In genomic region chr9:51928116-51928515, GRCm38 (mm10) we compare ENCODE assay signal across 11 mouse cellular contexts. TPM values are rescaled to one million over a fixed set of nuclear protein-coding genes. Genes with fewer than 3 reads are reported as not detected.
DNase-seq lines count a peak whose midpoint lies in the region; ATAC-seq lines count a peak whose summit lies in the region.
"Had no signal": no experiment of that assay in that cellular context is flagged by ENCODE, and none has a peak within 500 bp of the region (broad histone marks: within the 10 kb centered on the region; RNA-seq: fewer than 3 reads in every experiment).

No protein-coding gene starts in this region.

- peak; percentile 44; the same call in 1 of the 2 replicates for ATAC-seq in lung, embryonic 15.5 days (ENCODE audit: borderline replicate concordance, extremely low read depth, low FRiP score, low TSS enrichment)
- ATAC-seq in hindbrain, embryonic 16.5 days = no peak
- no peak for ATAC-seq in stomach, embryonic 15.5 days (ENCODE audit: insufficient read depth, low FRiP score, low read depth)
- ATAC-seq in granulocyte monocyte progenitor cell, adult 5-6 weeks (replicated peaks; ENCODE audit: poor library complexity, severe bottlenecking) = no peak

- H3K36me3 ChIP-seq in lung, embryonic 15.5 days = no peaks in the 10 kb centered on the region
- no peaks in the 10 kb centered on the region for H3K36me3 ChIP-seq in hindbrain, embryonic 16.5 days (ENCODE audit: control insufficient read depth, insufficient read depth, low read length)
- no peaks in the 10 kb centered on the region for H3K36me3 ChIP-seq in stomach, embryonic 15.5 days
- H3K36me3 ChIP-seq: neural tube, embryonic 12.5 days had no signal

- 18% methylated on average over 10 of the region's 10 CpGs for WGBS in lung, embryonic 15.5 days
- WGBS in hindbrain, embryonic 16.5 days = 47% methylated on average over 10 of the region's 10 CpGs
- WGBS in stomach, embryonic 15.5 days = 31% methylated on average over 10 of the region's 10 CpGs

- no peak overlapping the region for H3K9ac ChIP-seq in lung, embryonic 15.5 days
- no peak overlapping the region for H3K9ac ChIP-seq in hindbrain, embryonic 16.5 days (ENCODE audit: low read depth, low read length)
- no peak overlapping the region for H3K9ac ChIP-seq in stomach, embryonic 15.5 days
- H3K9ac ChIP-seq: neural tube, embryonic 12.5 days had no signal

- no peaks in the 10 kb centered on the region for H3K27me3 ChIP-seq in lung, embryonic 15.5 days
- no peaks in the 10 kb centered on the region for H3K27me3 ChIP-seq in hindbrain, embryonic 16.5 days (replicated peaks; ENCODE audit: control insufficient read depth, insufficient read depth, low read length)
- H3K27me3 ChIP-seq in stomach, embryonic 15.5 days (replicated peaks) = no peaks in the 10 kb centered on the region
- H3K27me3 ChIP-seq: neural tube, embryonic 12.5 days had no signal

- H3K4me1 ChIP-seq in lung, embryonic 15.5 days = peaks cover 51% of the 10 kb centered on the region
- H3K4me1 ChIP-seq in hindbrain, embryonic 16.5 days (ENCODE audit: control insufficient read depth, insufficient read depth, low read depth, low read length) = peaks cover 7% of the 10 kb centered on the region
- H3K4me1 ChIP-seq in stomach, embryonic 15.5 days = peaks cover 7% of the 10 kb centered on the region; the same call in 1 of the 2 replicates
- H3K4me1 ChIP-seq: neural tube, embryonic 12.5 days had no signal

- peak overlapping the region; percentile 9; the same call in 1 of the 2 replicates for H3K4me2 ChIP-seq in lung, embryonic 15.5 days
- H3K4me2 ChIP-seq in hindbrain, embryonic 16.5 days (ENCODE audit: low read length) = no peak overlapping the region
- peak overlapping the region; percentile 8; the same call in 1 of the 2 replicates for H3K4me2 ChIP-seq in stomach, embryonic 15.5 days
- H3K4me2 ChIP-seq: neural tube, embryonic 12.5 days had no signal

- H3K9me3 ChIP-seq in lung, embryonic 15.5 days = no peaks in the 10 kb centered on the region
- no peaks in the 10 kb centered on the region for H3K9me3 ChIP-seq in hindbrain, embryonic 16.5 days (ENCODE audit: control insufficient read depth, low read length)
- no peaks in the 10 kb centered on the region for H3K9me3 ChIP-seq in stomach, embryonic 15.5 days
- H3K9me3 ChIP-seq: neural tube, embryonic 12.5 days had no signal

- H3K27ac ChIP-seq in lung, embryonic 15.5 days = peak overlapping the region; percentile 80
- H3K27ac ChIP-seq in hindbrain, embryonic 16.5 days (ENCODE audit: low read depth, low read length) = peak overlapping the region; percentile 6; the same call in 1 of the 2 replicates
- H3K27ac ChIP-seq in stomach, embryonic 15.5 days = peak overlapping the region; percentile 59; the same call in 1 of the 2 replicates
- H3K27ac ChIP-seq: neural tube, embryonic 12.5 days had no signal

- no peak overlapping the region for H3K4me3 ChIP-seq in lung, embryonic 15.5 days
- H3K4me3 ChIP-seq in hindbrain, embryonic 16.5 days (ENCODE audit: low read length) = no peak overlapping the region
- H3K4me3 ChIP-seq in stomach, embryonic 15.5 days (replicated peaks) = no peak overlapping the region
- H3K4me3 ChIP-seq: erythroblast, embryonic 14.5 days; neural tube, embryonic 12.5 days had no signal

- DNase-seq in cerebellum, postnatal 10 days = peak; percentile 33 to 44
- DNase-seq in cerebellum, adult 9-11 months = no peak
- no peak for DNase-seq in lung, postnatal 25 days (ENCODE audit: low spot score)
- no peak for DNase-seq in kidney, adult 11 months
- DNase-seq: thymus, adult 18-20 months had no signal

RNA-seq across cellular contexts. Expression of gene Fdx1, which starts 35.2 kb away (rescaled TPM):
- 103 and 109 TPM in 2 replicates for polyA plus RNA-seq in lung, embryonic 15.5 days (2015; fragmentation: Nextera tagmentation; extraction: Ambion mirVana)
- polyA plus RNA-seq in hindbrain, embryonic 16.5 days (2015; fragmentation: Nextera tagmentation; extraction: Ambion mirVana) = 38.7 and 46.7 TPM in 2 replicates
- 84.2 and 91.4 TPM in 2 replicates for polyA plus RNA-seq in stomach, embryonic 15.5 days (2015; fragmentation: Nextera tagmentation; extraction: Ambion mirVana)
- 17.2 and 25.1 TPM in 2 replicates for total RNA-seq in granulocyte monocyte progenitor cell, adult 5-6 weeks (2014; fragmentation: Nextera tagmentation)
- total RNA-seq in granulocyte monocyte progenitor cell, adult 5-6 weeks (2017) = 10.9 and 11.7 TPM in 2 replicates

Comparison
In these comparisons a context has a peak if more than half of its experiments do, and no peak if none do; other contexts are left out.
1. DNase-seq: peak in cerebellum, postnatal 10 days (2 of 2); none in cerebellum, adult 9-11 months (single experiment), lung, postnatal 25 days (single experiment) and kidney, adult 11 months (single experiment).
2. H3K27ac ChIP-seq: peak in every context shown above with its lines; median percentile 80 in lung, embryonic 15.5 days; 59 in stomach, embryonic 15.5 days; 6 in hindbrain, embryonic 16.5 days.